Mouse (Mus musculus) embryonic fibroblast, embryonic 13.5 days (primary cell): ENCODE results near the gene Smim20. TPM values are rescaled to one million over a fixed set of nuclear protein-coding genes. Genes with fewer than 3 reads are reported as not detected.
A peak's percentile ranks its signal among the peaks of the same experiment; 100 is the strongest.

Source experiments
- H3K27ac ChIP-seq: 2 replicates; pipeline ENCODE4 v1.5.1; 2012; ENCODE audit warnings: low read length, control low read depth, inconsistent platforms; ENCODE audit not compliant: insufficient read depth
- H3K4me1 ChIP-seq: 2 replicates; pipeline ENCODE4 v1.6.1; 2011; ENCODE audit warnings: low read length; ENCODE audit not compliant: control insufficient read depth, insufficient read depth
- H3K4me3 ChIP-seq: 2 replicates; pipeline ENCODE4 v1.5.1; 2011; ENCODE audit warnings: mild to moderate bottlenecking, control low read depth, low read length; ENCODE audit not compliant: insufficient read depth
- CTCF ChIP-seq: IDR thresholded peaks from 2 replicates; pipeline ENCODE4 v1.5.1; 2011; ENCODE audit warnings: mild to moderate bottlenecking, control low read depth, low read length, moderate library complexity, borderline replicate concordance; ENCODE audit not compliant: insufficient read depth
- POLR2A ChIP-seq: IDR thresholded peaks from 2 replicates; pipeline ENCODE4 v1.6.1; 2011; ENCODE audit warnings: low read depth, mild to moderate bottlenecking, control low read depth, low read length, moderate library complexity
- polyA plus RNA-seq: library from polyadenylated mRNA; stranded (reverse); fragments of >200 nt; gene quantifications from 2 replicates; pipeline ENCODE4 v1.2.4, GENCODE M21; 2011; ENCODE audit warnings: low read depth; ENCODE audit not compliant: missing spikeins, insufficient read length

The Smim20 gene
- polyA plus RNA-seq, 1 experiment: 29.4 TPM

DNA sequence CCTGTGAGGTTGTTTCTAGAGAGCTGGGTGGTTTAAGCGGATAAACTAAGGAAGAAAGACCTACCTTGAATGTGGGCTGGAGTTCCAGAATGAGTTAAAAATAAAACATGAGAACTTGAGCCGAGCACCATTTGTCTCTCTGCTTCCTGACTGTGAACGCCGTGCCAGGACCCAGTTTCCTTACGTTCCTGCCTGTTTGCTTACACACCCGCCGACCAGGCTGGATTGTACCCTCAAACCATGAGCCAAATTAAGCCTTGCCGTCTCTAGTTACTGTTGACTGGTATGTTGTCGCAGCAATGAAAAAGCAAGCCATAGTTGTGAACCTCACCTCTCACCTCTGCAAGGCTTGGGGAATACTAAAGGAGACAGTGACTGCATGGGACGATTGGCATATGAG, 4.9 kb upstream of the Smim20 start:
- no peak for TF ChIP-seq POLR2A
- Histone ChIP-seq H3K4me3 (no peak overlapping the region), H3K4me1 (no peaks in the 10 kb centered on the region), H3K27ac (no peak overlapping the region)

GRCm38 (mm10) chr5:53264061-53264460, 2.8 kb upstream of the Smim20 start:
- Histone ChIP-seq H3K4me3 (no peak overlapping the region), H3K4me1 (no peaks in the 10 kb centered on the region; the same call in 1 of the 2 replicates), H3K27ac (no peak overlapping the region)
- TF ChIP-seq POLR2A (no peak), CTCF (no peak)

DNA sequence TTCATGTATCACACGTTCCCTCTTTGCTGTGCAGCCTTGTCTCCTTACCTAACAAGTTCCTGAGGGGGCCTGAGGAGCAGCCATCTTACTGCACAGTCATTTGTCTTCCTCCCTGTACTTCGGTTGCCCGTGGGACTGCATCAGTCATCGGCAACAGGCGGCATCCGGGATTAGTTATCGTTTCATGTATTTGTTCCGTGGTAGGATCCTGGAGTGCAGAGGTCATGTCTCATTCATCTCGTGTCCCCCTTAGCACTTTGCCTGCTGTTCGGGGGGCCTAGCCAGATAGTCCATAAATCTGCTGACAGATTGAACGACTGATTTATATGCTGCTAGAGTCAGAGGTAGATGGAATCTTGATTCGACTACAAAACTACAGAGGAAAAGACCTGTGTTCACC, 1.1 kb upstream of the Smim20 start:
- Histone ChIP-seq H3K4me3 (no peak overlapping the region), H3K27ac (no peak overlapping the region), H3K4me1 (no peaks in the 10 kb centered on the region; the same call in 1 of the 2 replicates)
- no peak for TF ChIP-seq CTCF
- TF ChIP-seq POLR2A: no peak

GRCm38 (mm10) chr5:53266181-53266580, 702 bp upstream of the Smim20 start:
- H3K27ac ChIP-seq: no peak overlapping the region
- no peak for TF ChIP-seq POLR2A
- TF ChIP-seq CTCF: no peak
- no peaks in the 10 kb centered on the region; the same call in 1 of the 2 replicates for H3K4me1 ChIP-seq
- no peak overlapping the region for H3K4me3 ChIP-seq

DNA sequence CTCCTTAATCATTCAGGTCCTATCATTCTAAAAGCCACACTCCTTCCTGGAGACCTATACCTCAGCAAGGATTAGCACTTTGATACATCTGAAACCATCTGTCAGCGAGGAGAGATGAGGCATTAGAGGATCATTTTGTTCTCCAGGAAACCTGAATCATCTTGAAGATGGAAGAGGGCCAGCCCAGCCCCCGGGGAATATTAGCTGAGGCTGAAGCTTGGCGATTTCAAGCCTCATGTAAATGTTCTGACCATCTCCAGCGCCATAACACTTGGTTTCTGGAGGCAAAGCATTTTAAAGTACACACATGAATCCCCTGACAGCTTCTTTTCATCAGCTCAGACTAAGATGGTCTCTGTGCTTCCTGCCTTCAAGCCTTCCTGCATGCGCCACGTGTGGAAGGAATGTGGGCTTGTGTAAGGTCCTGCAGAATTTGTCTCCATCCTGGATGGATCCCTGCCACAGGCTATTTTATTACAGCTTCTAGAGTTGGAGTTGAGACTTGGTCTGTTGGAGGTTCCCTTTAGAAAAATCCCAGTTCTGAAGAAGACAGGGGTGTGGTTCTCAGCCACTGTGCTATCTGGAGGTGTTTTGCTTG, 1.3 kb downstream of the Smim20 start:
- no peaks in the 10 kb centered on the region; the same call in 1 of the 2 replicates for H3K4me1 ChIP-seq
- H3K27ac ChIP-seq: no peak overlapping the region
- no peak overlapping the region for H3K4me3 ChIP-seq
- TF ChIP-seq POLR2A (no peak), CTCF (peak; percentile 49; the same call in 1 of the 2 replicates)

DNA sequence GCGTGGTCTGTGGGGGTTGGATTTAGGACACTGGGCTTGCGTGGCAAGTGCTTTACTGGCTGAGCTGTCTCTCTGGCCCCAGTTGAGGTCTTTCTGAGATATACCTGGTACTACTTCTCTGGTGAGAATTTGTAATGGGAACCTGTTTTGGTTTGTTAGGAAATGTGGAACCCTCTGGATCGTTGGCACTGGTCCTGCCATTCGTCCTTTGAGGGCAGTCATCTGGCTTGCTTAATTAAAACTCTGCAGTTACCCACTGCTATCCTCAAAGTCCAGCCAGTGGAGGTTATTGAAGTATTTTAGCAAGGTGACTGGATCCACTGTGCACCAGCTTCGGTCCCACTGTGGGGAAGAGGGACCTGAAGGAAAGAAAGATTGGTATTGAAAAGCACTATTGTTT, 2.9 kb downstream of the Smim20 start:
- no peak overlapping the region for H3K4me3 ChIP-seq
- TF ChIP-seq POLR2A (no peak), CTCF (no peak)
- H3K4me1 ChIP-seq: no peaks in the 10 kb centered on the region; the same call in 1 of the 2 replicates
- H3K27ac ChIP-seq: no peak overlapping the region

DNA sequence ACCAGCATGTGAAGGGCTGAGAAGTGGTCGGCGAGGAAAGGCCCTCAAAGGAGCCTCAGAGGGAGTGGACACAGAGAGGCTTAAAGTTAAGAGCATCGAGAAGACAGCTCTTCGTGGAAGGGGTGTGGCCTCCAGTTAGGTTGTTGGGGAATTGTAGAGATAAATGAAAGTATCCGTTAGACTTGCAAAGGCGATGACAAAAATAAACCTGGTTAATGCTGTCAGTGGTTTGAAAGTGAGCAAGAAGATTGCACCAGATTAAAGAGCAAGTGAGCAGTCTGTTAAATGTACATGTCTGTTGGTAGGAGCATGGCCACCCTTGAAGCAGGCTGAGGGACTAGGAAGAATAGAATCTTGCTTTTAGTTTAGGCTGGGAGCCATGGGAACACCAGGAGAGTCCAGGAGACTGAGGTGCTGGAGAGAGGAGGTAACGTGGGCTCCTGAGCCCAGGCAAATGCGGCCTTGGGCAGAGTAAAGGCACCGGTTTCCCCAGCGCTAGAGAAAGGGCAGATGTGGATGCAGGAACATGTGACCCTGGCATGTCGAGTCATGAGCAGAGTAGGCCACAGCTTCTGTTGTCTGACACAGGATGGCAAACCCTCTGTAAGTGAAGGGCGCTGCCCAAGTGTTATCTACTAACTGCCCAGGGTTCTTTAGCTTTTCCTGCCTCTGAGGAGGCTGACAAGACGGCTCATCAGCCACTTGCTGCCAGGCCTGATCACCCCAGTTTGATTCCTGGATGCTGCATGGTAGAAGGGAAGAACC, 4.2 kb downstream of the Smim20 start:
- H3K27ac ChIP-seq: no peak overlapping the region
- TF ChIP-seq POLR2A: no peak
- TF ChIP-seq CTCF: no peak
- no peaks in the 10 kb centered on the region; the same call in 1 of the 2 replicates for H3K4me1 ChIP-seq
- H3K4me3 ChIP-seq: no peak overlapping the region

DNA sequence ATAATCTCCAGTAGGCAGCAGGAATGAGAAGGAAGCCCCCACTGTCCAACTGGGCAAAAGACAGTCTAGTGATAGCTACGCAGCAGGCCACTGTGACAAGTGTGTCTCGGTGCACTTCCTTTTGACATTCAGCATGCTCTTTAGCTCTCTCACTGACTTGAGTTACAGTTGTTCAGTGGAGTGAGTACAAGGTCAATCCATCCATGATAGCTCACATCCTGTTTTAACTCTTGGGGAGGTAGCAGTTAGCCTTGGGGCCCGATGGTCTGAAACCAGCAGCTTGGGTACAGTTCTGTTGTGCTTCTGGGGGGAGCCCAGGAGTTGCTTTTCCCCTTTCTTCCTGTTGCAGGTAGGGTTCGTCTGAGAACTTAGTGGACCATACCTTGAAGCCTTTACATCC, 5.7 kb downstream of the Smim20 start:
- TF ChIP-seq POLR2A (no peak), CTCF (no peak)
- Histone ChIP-seq H3K4me3 (no peak overlapping the region), H3K4me1 (no peaks in the 10 kb centered on the region; the same call in 1 of the 2 replicates), H3K27ac (no peak overlapping the region)

- Histone ChIP-seq H3K27ac (no peak overlapping the region), H3K4me3 (no peak overlapping the region), H3K4me1 (no peaks in the 10 kb centered on the region)
- TF ChIP-seq CTCF (no peak), POLR2A (no peak)
Measured at GRCm38 (mm10) chr5:53273699-53274430, 7.0 kb downstream of the Smim20 start.

DNA sequence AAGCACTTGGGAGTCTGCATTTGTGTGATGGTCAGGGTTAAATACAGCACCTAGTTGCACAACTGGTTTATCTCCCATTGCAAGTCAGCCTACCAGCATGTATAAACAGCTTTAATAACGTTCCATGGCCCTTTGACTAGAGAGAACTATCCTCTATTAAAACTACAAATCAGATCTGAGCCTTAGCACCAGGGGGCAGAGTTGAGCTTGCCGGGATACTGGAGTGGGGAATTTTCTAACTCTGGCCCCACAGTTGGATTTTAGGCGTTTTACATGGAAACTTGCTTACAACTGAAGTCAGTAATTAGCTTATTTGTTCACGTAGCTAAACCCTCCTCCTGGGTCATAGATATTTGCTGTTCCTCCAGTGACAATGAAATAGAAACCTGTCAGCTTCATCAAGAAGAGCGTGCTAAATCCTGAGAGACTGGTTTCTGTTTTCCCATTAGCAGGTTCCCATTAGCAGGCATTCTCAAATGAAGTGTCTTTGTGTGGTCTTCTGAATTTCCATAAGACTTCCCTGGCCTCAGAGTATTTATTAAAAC, 8.0 kb downstream of the Smim20 start:
- no peak overlapping the region for H3K27ac ChIP-seq
- TF ChIP-seq CTCF: no peak
- no peak for TF ChIP-seq POLR2A
- H3K4me3 ChIP-seq: no peak overlapping the region
- no peaks in the 10 kb centered on the region for H3K4me1 ChIP-seq
